Mouse (Mus musculus) heart, embryonic 16.5 days (tissue): ENCODE results near the gene Krt8. TPM values are rescaled to one million over a fixed set of nuclear protein-coding genes. Genes with fewer than 3 reads are reported as not detected.
A peak's percentile ranks its signal among the peaks of the same experiment; 100 is the strongest.
"Not testable (repeated sequence)": the region's sequence is repeated elsewhere in the genome, so short reads cannot be mapped to it uniquely, and the experiment has no call there.

Experiments
- ATAC-seq: fragments of 200-750 bp; cut with Nextera tagmentation; replicated peaks from 2 replicates; pipeline ENCODE4 v1.8.0; 2017; ENCODE audit warnings: moderate number of reproducible peaks; ENCODE audit not compliant: insufficient read depth, low FRiP score; ENCODE audit errors: extremely low read depth
- H3K27ac ChIP-seq: fragments of 300-500 bp; sonication (generic); 2 replicates; pipeline ENCODE4 v1.5.1; 2014; ENCODE audit warnings: mild to moderate bottlenecking, low read length, control low read depth, moderate library complexity
- H3K27me3 ChIP-seq: fragments of 300-500 bp; sonication (generic); 2 replicates; pipeline ENCODE4 v1.6.1; 2014; ENCODE audit warnings: low read length, mixed read lengths; ENCODE audit not compliant: control insufficient read depth, insufficient read depth
- H3K36me3 ChIP-seq: fragments of 300-500 bp; sonication (generic); 2 replicates; pipeline ENCODE4 v1.6.1; 2014; ENCODE audit not compliant: control insufficient read depth, insufficient read depth
- H3K4me1 ChIP-seq: fragments of 300-500 bp; sonication (generic); 2 replicates; pipeline ENCODE4 v1.6.1; 2014; ENCODE audit warnings: low read length, mixed read lengths; ENCODE audit not compliant: control insufficient read depth, insufficient read depth
- H3K4me2 ChIP-seq: fragments of 300-500 bp; sonication (generic); 2 replicates; pipeline ENCODE4 v1.6.1; 2014; ENCODE audit warnings: low read depth, mild to moderate bottlenecking, control low read depth, low read length
- H3K4me3 ChIP-seq: fragments of 300-500 bp; sonication (generic); 2 replicates; pipeline ENCODE4 v1.5.1; 2014; ENCODE audit warnings: mild to moderate bottlenecking, control low read depth, low read length
- H3K9ac ChIP-seq: fragments of 300-500 bp; sonication (generic); 2 replicates; pipeline ENCODE4 v1.6.1; 2014; ENCODE audit warnings: low read length, control low read depth
- H3K9me3 ChIP-seq: fragments of 300-500 bp; sonication (generic); replicated peaks from 2 replicates; pipeline ENCODE4 v1.6.1; 2016; ENCODE audit warnings: low read length; ENCODE audit not compliant: control insufficient read depth
- WGBS: fragments of 180-500 bp; shearing (Covaris S2); extraction: QIAGEN DNeasy Blood & Tissue Kit; methylation state at CpG from one replicate; pipeline ENCODE4 v1.1.7; 2014; 5-methylcytosine and 5-hydroxymethylcytosine counted together
- polyA plus RNA-seq: library from polyadenylated mRNA; unstranded; fragments of >200 nt; fragmentation: Nextera tagmentation; extraction: Ambion mirVana; gene quantifications from 2 replicates; pipeline ENCODE4 v1.2.1, GENCODE M21; 2015

Krt8 gene
- polyA plus RNA-seq, 1 experiment from 2014 or later: 209 TPM

DNA sequence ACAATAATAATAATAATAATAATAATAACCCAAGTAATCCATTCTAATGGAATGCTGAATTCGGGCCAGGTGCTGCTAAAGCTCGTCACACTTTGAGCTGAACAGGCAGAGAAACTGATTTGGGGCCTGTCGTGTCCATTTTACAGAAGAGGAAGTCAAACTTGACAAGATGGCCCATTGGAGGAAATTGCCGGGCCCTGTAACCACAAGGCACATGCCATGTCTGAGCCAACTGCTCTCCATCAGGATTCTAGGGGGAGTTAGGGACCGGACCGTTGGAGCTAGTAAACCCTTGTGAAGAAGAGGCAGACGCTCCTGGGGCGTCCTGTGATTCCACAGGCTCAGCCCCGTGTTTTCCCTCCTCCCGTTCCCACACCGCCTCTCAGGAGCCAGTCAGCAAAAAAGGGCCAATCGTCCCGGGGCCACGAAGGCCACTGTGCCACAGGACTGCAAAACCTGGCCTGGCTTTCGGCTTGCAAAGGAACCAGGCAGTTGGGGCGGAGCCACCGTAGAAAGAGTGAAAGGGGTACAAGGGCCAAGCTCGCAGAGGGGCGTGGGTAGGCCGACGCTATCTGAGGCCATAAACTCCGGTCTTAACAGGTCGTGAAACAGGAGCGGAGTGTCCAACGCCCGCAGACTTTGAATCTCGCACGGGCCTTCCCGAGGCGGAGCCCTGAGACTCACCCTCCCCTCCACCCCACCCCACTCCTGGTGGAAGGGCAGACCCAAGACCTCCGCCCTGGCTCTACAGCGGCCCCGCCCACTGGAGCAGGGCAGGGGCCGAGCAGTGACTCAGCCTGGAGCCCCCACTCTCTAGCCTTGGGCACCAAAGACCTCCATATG, 1.4 kb downstream of the Krt8 start:
- no peak overlapping the region for H3K27ac ChIP-seq
- ATAC-seq: peak; percentile 71
- 5% methylated on average over 34 of the region's 34 CpGs for WGBS

DNA sequence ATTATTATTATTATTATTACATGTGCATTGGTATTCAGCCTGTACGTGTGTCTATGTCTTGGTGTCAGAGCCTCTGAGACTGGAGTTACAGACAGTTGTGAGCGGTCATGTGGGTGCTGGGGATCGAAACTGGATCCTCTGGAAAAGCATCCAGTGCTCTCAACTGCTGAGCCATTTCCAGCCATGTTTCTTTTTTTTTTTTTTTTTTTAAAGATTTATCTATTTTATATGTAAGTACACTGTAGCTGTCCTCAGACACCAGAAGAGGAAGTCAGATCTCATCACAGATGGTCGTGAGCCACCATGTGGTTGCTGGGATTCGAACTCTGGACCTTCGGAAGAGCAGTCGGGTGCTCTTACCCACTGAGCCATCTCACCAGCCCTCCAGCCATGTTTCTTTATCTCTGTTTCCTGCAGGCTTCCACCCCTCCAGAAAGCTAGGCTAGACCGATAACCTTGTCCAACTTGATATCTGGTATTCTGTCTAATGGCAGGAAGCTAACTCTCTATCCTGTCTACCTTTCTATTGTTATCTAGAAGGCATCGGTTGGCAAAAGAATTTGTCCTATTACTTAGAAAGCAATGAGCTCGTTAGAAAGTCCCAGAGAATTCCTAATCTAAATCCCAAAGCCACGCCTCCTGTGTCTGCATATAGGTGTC, 4.5 kb downstream of the Krt8 start:
- Histone ChIP-seq H3K27ac (no peak overlapping the region), H3K4me1 (peaks cover 7% of the 10 kb centered on the region; the same call in 1 of the 2 replicates), H3K27me3 (peaks cover 19% of the 10 kb centered on the region), H3K4me2 (no peak overlapping the region), H3K9ac (no peak overlapping the region), H3K36me3 (no peaks in the 10 kb centered on the region), H3K9me3 (0 out of 2 replicates have a peak, but pooled peaks cover 5% of the 10 kb centered on the region), H3K4me3 (no peak overlapping the region)
- 82% methylated on average over 11 of the region's 11 CpGs for WGBS
- ATAC-seq: no peak

More for the DNA sequence above, 1.4 kb downstream of the Krt8 start:
- Histone ChIP-seq H3K4me1 (peaks cover 7% of the 10 kb centered on the region; the same call in 1 of the 2 replicates), H3K4me3 (peak overlapping the region; percentile 41), H3K27me3 (peaks cover 25% of the 10 kb centered on the region), H3K4me2 (peak overlapping the region; percentile 62), H3K9me3 (no peaks in the 10 kb centered on the region), H3K9ac (peak overlapping the region; percentile 67), H3K36me3 (no peaks in the 10 kb centered on the region)

DNA sequence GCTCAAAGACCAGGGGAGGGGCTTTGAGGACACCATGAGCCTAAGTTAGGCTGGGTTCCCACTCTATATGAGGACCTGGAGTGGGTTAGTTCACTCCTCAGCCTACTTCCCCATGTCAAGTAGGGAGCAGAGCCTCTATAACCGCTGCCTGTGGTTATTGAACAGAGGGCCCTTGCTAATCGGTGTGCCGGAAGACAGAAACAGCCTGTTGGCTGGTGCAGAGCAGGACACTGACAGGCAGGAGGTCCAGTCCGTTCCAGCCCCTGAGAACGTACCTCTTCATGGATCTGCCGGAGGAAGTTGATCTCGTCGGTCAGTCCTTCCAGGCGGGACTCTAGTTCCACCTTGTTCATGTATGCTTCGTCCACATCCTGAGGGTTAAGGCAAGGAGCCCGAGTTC, 5.1 kb downstream of the Krt8 start:
- Histone ChIP-seq H3K4me1 (peaks cover 7% of the 10 kb centered on the region; the same call in 1 of the 2 replicates), H3K9me3 (0 out of 2 replicates have a peak, but pooled peaks cover 5% of the 10 kb centered on the region), H3K27me3 (peaks cover 14% of the 10 kb centered on the region), H3K9ac (no peak overlapping the region), H3K27ac (no peak overlapping the region), H3K4me3 (no peak overlapping the region), H3K4me2 (no peak overlapping the region), H3K36me3 (no peaks in the 10 kb centered on the region)
- no peak for ATAC-seq
- WGBS: 79% methylated on average over 11 of the region's 11 CpGs

DNA sequence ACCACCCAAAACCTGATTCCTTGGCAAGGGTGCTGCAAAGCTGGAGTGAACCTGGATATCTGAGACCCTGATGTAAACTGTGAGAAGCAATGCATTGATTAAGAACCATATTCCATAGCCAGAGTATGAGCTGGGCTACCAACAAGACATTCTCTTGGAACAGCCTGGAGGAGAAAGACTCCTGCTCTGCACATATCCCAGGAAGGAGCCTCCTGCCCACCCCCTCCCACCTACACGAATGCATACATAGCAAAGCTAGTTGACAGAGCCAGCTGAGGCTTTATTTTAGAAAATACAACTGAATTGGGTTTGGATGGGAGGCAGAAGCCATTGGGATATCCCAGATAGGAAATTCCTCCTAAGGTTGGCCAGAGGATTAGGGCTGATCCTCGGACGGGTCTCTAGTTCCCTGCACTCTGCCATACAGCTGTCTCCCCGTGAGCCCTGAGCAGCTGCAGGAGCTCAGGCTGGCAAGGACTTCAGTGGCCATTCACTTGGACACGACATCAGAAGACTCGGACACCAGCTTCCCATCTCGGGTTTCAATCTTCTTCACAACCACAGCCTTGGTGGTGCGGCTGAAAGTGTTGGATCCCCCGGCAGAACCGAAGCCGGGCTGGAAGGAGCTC, 7.7 kb downstream of the Krt8 start:
- not testable (repeated sequence) for H3K4me1 ChIP-seq, H3K27ac ChIP-seq, H3K36me3 ChIP-seq, ATAC-seq, H3K27me3 ChIP-seq, H3K4me3 ChIP-seq, H3K9me3 ChIP-seq, H3K4me2 ChIP-seq, H3K9ac ChIP-seq
- 78% methylated on average over 11 of the region's 11 CpGs for WGBS

DNA sequence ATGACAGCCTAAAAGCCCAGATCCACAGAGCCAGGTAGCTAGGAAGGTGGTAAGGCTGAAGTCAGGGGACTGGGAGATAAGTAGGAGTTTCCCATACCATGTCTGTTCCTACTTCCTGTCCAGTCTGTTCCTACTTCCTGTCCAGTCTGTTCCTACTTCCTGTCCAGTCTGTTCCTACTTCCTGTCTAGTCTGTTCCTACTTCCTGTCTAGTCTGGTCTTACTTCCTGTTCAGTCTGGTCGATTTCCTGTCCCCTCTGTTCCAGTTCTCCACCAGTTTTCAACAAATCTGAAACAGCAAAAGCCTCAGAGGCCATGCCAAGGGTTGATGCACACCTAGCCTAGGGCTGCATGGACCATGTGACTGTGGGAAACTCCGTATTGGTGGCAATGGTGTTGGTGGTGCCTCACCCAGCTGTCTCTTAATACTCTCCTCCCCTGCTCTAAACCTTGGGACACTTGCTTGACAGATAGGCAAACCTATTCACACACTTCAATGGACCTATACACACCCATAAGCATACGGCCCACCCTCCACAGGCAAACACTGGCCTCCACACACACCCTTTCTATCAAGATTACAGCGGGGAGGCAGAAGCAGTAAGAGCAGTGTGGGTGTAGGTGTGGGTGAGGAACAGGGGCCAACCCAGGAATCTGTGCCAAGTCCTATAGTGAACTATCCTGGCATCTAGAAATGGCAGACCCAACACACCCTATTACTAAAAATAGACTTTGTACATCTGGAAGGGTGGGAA, 8.6 kb downstream of the Krt8 start:
- no peaks in the 10 kb centered on the region for H3K27me3 ChIP-seq
- WGBS: 82% methylated on average over 4 of the region's 4 CpGs
- H3K27ac ChIP-seq: no peak overlapping the region
- no peak overlapping the region for H3K4me3 ChIP-seq
- no peak overlapping the region for H3K9ac ChIP-seq
- H3K4me1 ChIP-seq: no peaks in the 10 kb centered on the region
- H3K4me2 ChIP-seq: no peak overlapping the region
- no peaks in the 10 kb centered on the region for H3K36me3 ChIP-seq
- 0 out of 2 replicates have a peak, but pooled peaks cover 5% of the 10 kb centered on the region for H3K9me3 ChIP-seq
- ATAC-seq: no peak

DNA sequence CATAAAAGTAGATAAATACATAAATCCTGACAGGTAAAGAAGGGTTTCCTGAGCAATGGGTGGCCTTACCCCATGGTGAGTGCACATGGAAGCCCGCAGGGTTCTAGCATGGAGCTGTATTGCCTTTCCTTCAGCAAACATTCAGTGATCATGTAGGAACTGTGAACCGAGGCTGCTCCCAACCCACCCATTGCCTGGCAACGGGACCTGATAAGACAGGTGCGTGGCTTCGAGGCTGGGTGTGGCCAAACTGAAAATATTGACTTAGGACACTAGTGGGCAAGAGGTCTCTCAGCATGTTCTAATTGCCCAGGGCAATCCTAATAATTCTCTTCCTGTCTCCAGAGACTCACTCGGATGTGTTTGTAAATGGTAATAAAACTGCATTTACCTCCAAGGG, 9.9 kb downstream of the Krt8 start:
- 85% methylated on average over 6 of the region's 6 CpGs for WGBS
- no peaks in the 10 kb centered on the region for H3K36me3 ChIP-seq
- H3K4me1 ChIP-seq: no peaks in the 10 kb centered on the region
- no peak for ATAC-seq
- no peak overlapping the region for H3K9ac ChIP-seq
- no peak overlapping the region for H3K4me3 ChIP-seq
- no peak overlapping the region for H3K27ac ChIP-seq
- no peak overlapping the region for H3K4me2 ChIP-seq
- H3K9me3 ChIP-seq: 0 out of 2 replicates have a peak, but pooled peaks cover 5% of the 10 kb centered on the region
- H3K27me3 ChIP-seq: no peaks in the 10 kb centered on the region

DNA sequence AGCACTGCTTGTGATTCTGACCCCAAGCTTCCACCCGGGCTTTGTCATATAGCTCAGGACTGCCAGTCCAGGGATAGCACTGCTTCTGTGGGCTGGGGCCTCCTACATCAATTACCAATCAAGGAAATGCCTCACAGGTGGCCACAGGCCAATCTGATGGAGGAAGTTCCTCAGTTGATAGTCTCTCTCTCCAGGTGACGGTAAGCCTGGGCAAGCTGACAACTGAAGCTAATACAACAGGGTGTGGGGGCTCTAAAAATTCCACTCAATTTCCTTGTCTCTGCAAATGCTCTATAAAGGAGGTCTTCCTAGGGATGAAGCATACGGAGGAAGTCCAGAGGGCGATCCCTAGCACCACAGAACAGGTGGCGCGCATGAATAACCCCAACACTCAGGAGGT, 13.3 kb downstream of the Krt8 start:
- no peaks in the 10 kb centered on the region; the same call in 1 of the 2 replicates for H3K4me1 ChIP-seq
- no peak for ATAC-seq
- H3K27me3 ChIP-seq: no peaks in the 10 kb centered on the region
- no peak overlapping the region for H3K27ac ChIP-seq
- no peak overlapping the region for H3K4me3 ChIP-seq
- H3K9me3 ChIP-seq: 0 out of 2 replicates have a peak, but pooled peaks cover 5% of the 10 kb centered on the region
- H3K36me3 ChIP-seq: no peaks in the 10 kb centered on the region
- WGBS: 81% methylated on average over 6 of the region's 6 CpGs
- H3K9ac ChIP-seq: no peak overlapping the region
- no peak overlapping the region for H3K4me2 ChIP-seq

DNA sequence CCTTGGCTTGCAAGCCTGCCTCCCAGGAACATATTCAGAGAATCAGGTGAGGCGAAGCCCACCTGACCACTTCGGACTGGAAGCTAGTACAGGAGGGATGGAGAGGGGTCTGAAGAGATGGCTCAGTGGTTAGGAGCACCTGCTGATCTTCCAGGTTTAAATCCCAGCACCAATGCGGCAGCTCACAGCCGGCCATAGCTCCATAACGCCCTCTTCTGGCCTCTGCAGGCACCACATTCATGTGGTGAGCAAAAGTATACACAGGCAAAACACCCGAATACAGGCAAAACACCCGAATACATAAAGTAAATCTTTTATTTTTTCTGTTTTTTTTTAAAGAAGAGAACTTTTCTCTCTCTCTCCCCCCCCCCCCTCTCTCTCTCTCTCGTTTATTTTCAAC, 15.6 kb downstream of the Krt8 start:
- Histone ChIP-seq H3K27me3 (no peaks in the 10 kb centered on the region), H3K36me3 (no peaks in the 10 kb centered on the region), H3K9me3 (no peaks in the 10 kb centered on the region), H3K4me2 (no peak overlapping the region), H3K27ac (no peak overlapping the region), H3K4me3 (no peak overlapping the region), H3K9ac (no peak overlapping the region), H3K4me1 (peaks cover 4% of the 10 kb centered on the region; the same call in 1 of the 2 replicates)
- 60% methylated on average over 8 of the region's 8 CpGs for WGBS
- ATAC-seq: no peak
